Mouse (Mus musculus) spleen, embryonic (tissue): ENCODE data around the gene Cyp1a2.

ENCODE experiments used
- CTCF ChIA-PET: fragments of 350-600 bp; sonication (Branson Sonifier 250); formaldehyde crosslinking; loops from one replicate; lab custom pipeline; 2022; lab: Charles Lee

Cyp1a2 gene

DNA sequence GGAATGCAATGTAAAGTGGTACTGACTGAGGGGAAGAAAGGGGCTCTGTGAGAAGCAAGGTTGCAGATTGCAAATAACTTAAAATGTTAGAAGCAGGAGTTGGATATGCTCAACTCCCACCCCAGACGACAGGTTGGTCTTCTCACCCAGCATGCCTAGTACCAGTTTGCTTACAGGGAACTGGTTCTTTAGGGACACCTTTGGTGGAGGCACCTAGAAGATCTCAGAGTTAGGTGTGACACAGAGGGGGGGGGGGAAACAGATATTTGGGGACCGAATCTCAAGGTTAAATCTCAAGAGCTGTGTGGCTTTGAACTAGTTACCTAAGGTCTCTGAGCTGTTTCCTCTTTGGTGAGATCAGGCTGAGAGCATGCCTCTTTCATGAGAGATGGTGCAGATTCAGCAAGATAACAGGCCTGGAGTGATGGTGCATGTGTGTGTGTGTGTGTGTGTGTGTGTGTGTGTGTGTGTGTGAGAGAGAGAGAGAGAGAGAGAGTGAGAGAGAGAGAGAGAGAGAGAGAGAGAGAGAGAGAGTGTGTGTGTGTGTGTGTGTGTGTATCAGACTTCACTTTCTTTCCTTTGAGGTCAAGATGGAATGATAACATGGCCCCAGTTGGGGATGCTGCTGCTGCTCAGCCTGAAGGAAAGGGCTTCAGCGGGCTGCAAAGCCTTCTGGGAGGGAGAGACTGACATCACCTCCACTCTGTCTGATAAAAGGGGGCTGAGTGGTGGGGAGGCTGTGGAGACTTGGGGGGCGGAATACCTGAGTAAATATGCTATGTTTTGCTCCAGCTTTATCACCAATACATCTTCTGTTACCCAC is 36.0 kb downstream of the Cyp1a2 start:
- CTCF ChIA-PET, result interaction anchor here (0.7 to 1.1 kb wide), 2 partner anchors 133 to 338 kb away, joined by 4 read pairs; no protein-coding TSS in a partner anchor

DNA sequence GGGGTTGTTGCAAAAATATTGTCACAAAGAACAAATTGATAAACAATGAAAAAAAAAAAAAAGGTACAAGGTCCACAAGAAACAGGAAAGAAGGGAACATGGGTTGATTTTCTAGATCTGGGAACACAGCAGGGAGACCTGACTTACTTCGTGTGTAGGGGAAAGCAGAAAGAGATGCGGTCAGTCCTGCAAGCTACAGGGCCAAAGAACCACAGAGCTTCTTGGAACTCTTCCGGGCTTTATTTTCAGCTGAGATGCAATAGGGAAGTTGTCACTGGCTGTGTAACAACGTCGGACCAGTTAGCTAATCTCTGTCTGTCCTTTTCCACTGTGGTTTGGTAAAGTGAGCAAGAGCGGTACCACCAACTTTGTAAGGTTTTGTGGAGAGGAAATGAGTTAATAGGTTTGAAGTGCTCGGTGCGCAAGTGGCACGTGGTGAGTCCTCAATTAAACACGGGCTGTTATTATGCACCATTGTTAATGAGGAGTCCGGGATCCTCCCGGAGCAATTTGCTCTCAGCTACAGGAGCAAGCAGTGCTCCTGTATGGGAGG is 36.9 kb downstream of the Cyp1a2 start:
- CTCF ChIA-PET, result interaction anchor here (0.6 to 1.0 kb wide), 3 partner anchors 8 to 17 kb away, joined by 3 read pairs; no protein-coding TSS in a partner anchor

DNA sequence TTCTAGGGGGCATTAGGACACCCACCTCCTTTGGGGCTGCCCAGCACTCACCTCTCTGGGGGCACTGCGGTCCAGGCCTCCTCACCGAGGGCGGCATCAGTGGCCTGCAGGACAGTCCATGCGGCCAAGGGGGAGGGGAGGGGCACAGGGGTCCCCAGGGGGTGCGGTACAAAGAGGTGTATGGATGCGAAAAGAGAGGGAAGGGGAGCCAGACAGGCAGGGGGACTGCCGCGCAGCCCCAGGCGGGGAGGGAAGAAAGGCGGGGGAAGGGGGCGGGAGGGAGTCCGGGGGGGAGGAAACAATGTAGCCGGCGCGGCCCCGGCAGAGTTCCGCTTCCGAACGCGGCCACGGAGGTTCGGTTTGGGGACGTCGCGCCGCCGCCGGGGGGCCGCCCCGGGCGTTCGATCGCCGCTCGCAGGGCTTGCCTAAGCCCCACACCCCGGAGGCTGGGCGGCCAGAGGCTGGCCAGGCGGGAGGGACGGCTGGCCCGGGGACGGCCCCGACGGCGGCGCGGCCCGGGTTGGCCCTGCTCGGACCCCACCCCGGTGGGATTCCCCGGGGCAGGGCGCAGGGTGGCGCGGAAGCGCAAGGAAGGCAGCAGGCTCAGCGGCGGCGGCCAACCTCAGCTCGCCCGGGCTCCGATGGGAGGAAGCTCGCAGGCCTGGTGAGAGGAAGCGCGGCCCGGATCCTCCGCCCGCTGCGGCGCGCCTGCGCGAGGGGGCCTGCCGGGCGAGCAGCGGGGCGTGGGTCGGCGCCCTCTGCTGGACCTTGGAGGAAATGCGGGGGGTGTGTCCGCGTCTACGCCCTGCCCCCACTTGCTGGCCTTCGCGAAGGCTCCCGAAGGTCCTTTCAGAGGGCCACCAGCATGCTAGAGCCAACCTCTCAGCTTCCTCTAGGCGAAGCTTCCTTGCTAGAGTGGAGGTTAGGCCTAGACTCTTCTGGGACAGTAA is 38.3 kb downstream of the Cyp1a2 start:
- CTCF ChIA-PET, result interaction anchor here (1.0 kb wide), 2 partner anchors 7 to 83 kb away, joined by 3 read pairs; no protein-coding TSS in a partner anchor

DNA sequence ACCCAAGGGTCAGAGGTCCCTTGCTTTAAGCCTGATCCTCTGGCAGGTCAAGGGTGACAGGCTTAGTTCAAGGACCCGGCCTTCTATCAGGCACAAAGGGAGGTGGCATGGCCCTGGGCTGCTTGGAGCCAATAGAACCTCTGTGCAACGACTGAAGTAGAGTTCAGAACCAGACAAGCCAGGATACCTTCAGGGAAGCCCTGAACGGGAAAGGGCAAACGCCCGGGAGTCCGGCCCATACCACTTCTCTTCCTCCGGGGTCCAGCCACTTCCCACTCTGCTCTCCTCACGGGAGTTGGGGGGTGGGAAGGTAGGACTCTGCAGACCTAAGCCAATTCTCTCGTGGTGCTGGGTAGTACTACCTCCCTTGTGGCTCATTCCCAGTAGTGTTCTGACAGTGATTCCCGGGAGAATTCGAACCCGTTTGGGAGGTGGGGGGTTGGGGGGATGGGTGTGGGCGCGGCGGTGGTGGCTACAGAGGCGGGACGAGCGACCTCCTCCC is 39.0 kb downstream of the Cyp1a2 start:
- CTCF ChIA-PET, result interaction anchor here (0.6 kb wide), 1 partner anchor 16 kb away, joined by 3 read pairs; no protein-coding TSS in a partner anchor

DNA sequence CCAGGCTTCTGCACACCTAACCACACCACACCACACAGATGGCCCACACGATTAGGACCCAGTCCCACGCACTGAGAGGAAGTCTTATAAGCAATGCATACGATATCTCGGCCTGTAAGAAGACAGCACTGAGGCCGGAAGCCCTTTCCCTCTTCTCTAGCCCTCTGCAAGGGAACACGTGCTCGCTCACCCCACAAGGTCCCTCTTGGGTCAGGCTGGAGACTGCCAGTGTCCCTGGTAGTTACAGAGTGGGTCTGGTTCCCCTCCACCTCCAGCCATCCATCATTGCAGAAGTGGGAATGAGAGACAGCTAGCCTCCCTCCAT is 39.7 kb downstream of the Cyp1a2 start:
- CTCF ChIA-PET, result interaction anchor here (0.7 kb wide), 1 partner anchor 9 kb away, joined by 13 read pairs; no protein-coding TSS in a partner anchor

DNA sequence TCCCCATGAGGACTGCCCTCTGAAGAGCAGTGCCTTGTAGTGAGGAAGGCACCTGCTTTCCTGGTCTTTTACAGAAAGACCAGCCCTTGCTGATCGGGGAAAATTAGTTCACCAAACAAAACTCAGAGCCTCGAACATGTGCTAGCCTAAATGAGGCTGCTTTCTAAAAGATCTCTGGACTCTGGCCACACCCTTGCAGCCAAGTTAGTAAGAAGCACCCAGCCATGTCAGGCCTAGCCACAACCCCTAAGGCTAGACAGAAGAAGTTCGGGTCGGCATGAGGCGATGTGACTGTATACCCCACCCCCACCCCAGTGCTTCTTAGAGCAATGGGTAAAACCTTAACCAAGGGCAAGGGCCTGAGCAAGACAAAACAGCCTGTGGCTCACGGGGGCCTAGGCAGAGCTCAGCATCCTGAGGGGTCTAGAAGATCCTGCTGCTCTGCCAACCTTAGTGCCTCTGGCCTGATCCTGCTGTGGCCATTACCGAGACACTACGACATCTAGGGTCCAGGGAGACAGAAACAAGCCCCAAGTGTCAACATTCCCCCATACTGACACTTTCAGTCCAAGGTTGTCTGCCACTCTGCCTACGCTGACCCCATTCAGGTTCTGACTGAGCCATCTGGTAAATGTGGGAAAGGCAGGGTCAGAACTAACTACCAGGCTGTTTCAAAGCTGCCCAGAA is 40.2 kb downstream of the Cyp1a2 start:
- CTCF ChIA-PET, result interaction anchor here (0.7 kb wide), 1 partner anchor 9 kb away, joined by 13 read pairs; no protein-coding TSS in a partner anchor

DNA sequence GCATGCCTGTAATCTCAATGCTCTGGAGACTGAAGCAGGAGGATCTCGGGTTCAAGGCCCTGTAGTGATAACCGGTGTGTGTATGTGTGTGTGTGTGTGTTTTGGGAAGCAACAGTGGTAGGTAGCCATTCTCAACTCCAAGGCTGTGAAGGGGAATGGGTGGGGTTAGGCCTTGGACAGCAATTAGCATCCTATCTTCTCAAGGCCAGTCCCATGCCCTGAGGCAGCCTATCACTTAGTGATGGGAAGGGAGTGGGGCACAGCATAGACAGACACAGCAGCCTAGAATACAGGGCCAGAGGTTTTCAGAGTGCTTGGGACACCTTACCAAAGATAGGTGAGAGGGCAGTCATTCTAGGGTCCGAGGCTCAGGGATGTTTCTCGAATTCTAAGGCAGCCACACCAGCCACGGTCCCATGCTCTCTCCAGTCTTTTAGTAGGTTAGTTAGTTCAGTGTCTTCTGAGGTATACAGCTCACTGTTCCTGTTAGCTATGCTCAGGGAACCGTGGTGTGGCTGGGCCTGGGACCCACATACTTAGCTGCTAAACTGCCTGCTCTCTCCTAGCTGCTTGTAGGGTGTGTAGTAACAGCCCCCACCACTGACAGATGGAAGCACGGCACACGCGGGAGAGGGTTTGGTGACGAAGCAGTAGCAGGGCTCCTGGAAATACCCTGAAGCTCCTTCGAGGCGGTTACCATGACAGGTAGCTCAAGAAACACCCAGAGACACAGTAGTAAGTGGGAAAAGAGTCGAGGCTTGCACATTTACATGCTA is 41.5 kb downstream of the Cyp1a2 start:
- CTCF ChIA-PET, result no interaction called here

DNA sequence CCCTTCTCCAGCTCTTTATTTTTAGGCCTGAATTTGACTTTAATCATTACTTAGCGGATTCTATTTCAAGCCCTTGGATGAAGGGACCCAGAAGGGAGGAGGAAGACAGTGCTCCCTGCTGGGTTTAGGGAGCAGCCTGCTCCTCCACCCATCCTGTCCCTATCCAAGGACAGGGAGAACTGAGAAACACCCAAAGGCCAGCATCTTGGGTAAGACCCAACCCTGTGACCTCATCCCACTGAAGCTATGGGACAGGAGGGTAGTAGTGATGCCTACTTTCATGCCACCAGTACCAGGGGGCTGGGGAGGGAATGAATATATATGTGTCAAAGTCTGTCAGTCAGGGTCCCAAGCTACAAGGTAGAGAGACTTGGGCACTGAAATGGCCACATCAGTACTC is 42.5 kb downstream of the Cyp1a2 start:
- CTCF ChIA-PET, result interaction anchor here (1.0 kb wide), 1 partner anchor 10 kb away, joined by 3 read pairs; no protein-coding TSS in a partner anchor

DNA sequence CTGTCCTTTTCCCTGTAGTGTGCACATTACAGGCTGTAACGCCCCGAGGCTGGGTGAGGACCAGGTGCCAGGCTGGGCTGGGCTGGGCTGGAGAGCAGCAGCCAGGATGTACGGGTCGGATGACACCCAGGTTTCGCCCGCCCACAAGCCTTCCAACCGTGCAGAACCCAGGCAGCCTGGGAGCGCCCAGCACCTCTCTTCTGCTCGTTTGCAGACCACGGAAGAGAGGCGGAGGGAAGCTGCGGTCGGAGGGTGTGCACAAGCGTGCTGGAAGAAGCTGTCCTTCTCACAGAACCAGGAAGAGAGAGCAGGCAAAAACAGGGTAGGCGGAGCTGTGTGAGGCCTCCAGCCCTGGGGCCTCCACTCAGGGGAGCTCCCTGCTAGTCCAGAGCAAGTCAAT is 43.1 kb downstream of the Cyp1a2 start:
- CTCF ChIA-PET, result interaction anchor here (0.6 to 1.0 kb wide), 2 partner anchors 9 to 12 kb away, joined by 3 to 4 read pairs; no protein-coding TSS in a partner anchor

DNA sequence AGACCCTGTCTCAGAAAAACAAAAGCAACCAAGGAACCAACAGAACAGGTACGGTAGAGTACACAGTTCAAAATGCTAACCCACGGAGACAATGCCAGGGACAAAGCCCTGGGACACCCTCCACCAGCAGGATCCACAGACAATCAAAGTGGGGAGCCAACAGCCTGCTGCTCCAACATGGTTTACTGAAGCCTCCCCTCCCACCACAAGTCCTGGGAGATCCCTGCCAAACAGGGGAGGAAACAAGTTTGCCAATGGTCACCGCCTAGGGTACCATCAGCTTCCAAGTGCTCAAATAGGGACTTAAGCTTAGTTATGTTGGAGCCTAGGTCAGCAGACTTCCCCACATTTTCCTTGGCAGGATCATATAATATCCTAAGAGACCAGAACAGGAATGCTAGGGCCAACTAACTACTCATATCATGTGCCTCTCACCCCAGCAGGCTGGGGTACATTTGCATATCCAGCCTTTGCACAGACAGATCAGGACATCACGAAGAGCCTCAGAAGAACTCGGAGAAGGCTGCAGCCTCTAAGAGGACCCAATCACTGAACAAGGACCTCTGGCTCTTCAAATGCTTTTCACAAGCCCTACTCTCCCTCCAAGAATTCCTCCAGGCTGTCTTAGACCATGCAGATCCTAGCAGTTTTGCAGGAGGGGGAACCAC is 43.7 kb downstream of the Cyp1a2 start:
- CTCF ChIA-PET, result interaction anchor here (0.6 to 1.3 kb wide), 4 partner anchors 8 to 115 kb away, joined by 3 to 7 read pairs (median 4); partner anchors contain the start of gene Csk

DNA sequence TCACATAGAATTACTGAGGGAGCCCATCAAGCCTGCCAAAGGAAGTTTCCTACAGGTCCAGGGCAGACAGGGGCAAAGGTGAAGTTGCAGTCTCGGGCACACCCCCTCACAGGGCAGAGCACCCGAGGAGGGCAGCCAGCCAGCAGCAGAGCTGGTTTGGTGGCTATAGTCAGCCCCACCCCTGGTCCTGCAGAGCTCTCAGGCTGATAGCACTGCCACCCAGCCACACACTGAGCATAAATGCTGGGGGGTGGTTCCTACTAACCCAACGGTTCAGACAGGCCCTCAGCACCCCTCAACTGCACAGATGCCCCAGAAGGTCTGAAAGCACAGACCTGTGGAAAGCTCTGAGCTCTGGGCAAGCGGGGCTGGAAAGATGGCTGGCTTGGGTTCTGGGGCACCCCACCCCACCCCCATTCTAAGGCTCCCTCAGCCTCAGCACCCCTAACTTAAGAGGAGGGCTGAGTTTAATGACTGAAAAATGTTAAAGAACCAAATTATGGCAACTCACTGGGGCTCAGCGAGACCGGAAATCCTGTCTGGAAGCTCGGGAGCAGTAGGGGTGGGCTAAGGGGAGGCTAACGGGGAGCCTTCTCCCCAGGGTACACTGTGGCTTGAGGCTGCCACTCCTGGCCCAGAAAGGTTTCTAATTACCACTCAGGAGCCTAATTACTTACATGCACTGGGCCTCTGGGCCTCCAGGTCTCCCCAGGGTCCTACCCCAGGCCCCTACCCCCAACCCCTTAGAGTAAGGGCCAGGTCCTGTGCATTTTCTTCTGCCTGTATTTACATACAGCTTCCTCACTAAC is 44.6 kb downstream of the Cyp1a2 start:
- CTCF ChIA-PET, result interaction anchor here (0.6 to 1.3 kb wide), 5 partner anchors 13 to 49 kb away, joined by 3 to 7 read pairs (median 4); partner anchors contain the start of gene Csk

DNA sequence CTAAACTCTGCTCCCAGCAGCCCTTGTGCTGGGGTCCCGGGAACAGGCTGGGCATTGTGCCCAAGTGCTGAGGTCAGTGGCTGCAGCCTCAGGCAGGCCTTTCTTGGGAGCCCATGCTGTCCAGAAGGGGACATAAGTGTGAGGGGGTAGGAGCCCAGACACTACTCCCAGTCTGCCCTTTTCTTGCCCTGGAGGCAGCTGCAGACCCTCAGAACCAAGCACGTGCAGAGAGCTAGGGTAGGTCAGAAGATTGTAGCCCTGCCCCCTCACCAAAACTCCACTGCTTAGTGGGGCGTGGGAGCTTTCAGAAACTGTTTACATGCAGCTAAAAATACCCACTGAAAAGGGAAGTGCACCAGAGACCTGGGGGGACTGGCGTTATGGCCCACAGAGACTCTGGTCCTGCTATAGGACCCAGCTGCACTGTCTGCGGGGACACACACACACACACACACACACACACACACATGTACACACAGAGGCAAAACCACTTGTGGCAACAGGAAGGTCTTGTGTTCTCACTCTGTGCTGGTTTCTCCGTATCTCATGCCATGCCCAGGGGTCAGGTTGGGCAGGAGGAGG is 45.7 kb downstream of the Cyp1a2 start:
- CTCF ChIA-PET, result interaction anchor here (0.6 to 1.1 kb wide), 5 partner anchors 8 to 48 kb away, joined by 3 to 10 read pairs (median 3); no protein-coding TSS in a partner anchor

DNA sequence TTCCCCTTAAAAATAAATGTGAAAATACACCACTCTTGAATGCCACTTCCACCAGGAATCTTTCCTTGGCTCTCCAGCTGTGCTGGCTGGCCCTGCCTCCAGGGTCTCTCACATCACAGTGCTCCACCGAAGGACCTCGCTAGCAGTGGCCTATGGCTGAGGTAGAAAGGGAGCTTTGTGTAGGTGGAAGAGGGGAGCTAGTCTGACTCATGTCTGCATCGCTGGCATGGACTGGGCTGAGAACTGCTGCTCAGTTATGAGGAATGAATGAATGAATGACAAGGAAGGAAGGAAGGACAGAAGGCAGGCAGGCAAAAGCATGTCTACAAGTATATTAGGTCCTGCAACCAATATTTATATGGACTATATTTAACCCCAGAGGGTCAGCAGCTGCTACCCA is 46.2 kb downstream of the Cyp1a2 start:
- CTCF ChIA-PET, result interaction anchor here (0.6 to 1.0 kb wide), 3 partner anchors 8 to 11 kb away, joined by 3 to 10 read pairs (median 3); no protein-coding TSS in a partner anchor

DNA sequence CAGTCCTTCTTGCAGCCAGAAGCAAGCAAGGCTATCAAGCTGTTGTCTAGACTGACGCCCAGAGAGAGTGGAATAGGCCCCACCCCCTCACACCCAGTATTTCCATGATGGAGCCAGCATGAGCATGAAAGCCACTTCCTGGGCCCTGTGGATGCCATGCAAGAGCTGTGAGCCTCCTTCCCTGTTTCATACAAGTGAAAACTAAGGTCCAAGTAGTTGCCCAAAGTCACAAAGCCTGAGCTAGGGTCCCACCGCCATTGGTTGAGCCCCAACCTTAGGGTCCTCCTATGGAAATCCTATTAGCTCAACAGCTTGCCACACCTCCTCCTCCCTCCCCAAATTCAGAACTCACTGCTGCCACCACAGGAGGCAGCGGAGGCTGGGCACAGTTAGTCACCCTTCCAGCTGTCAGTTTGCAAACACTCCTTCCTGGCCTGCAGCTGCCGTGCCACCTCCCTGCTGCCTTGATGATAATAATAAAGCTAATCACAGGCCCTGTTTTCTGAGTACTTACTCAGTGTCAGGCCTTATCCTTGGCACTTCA is 50.0 kb downstream of the Cyp1a2 start:
- CTCF ChIA-PET, result interaction anchor here (0.8 to 1.2 kb wide), 3 partner anchors 11 to 25 kb away, joined by 3 to 5 read pairs (median 4); no protein-coding TSS in a partner anchor

DNA sequence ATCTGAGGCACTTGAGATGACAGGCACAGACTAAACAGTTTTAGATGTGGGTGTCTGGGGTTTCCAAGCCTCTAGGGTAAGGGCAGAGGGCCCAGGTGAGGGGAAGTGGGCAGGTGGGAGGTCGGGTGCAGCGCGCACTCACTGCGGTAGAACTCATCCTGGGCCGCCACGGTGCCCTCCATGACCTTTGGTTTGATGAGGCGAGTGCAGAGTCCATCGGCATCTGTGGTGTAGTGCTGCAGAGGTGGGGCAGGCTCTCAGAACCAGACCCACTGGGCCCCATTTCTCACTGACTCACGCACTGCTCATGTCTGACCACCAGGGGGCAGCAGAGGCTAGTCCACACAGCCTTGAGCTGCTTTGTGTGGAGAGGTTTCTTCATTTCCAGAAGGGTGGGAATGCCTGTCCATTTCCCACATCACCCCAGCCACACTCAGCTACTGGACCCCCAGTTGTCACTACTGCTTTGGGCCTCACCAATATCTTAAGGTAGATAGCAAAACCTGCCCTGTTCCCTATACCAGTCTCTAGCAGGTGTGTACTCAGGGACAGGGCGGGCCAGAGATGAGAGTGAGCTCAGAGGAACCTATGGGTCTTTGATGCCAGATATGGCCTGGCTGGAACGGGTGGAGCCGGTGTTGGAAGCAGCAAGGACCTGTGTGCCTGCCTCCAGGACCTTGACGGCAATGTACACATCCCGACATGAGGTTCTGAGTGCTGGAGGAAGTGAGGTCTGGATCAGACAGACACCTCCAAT is 54.2 kb downstream of the Cyp1a2 start:
- CTCF ChIA-PET, result interaction anchor here (0.9 to 3.4 kb wide), 4 partner anchors 8 to 26 kb away, joined by 3 to 17 read pairs (median 6); partner anchors contain the start of gene Csk

DNA sequence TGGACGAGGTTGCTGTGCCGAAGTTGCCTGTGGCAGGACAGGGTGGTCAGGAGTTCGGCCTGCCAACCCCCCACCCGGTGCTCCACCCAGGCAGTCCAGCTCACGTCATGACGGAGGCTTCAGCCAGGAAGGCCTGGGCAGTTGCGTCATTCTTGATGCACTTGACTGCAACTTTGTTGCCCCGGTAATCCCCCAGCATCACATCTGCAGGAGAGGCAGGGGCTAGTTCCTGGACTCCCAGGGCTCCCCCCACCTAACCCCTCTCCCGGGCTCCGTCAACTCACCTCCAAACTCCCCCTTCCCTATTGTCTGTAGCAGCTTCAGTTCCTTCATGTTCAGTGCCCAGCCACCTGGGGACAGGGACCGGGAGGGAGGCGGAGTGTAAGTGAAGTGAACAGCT is 54.8 kb downstream of the Cyp1a2 start:
- CTCF ChIA-PET, result interaction anchor here (0.7 to 3.4 kb wide), 4 partner anchors 9 to 27 kb away, joined by 3 to 17 read pairs (median 6); partner anchors contain the start of gene Csk
